Mouse (Mus musculus) stomach, embryonic 16.5 days (tissue): ENCODE measurements around the gene Plxna2. TPM values are rescaled to one million over a fixed set of nuclear protein-coding genes. Genes with fewer than 3 reads are reported as not detected.

Experiments
- ATAC-seq: fragments of 200-750 bp; cut with Nextera tagmentation; 2 replicates; pipeline ENCODE4 v1.8.0; 2017; ENCODE audit warnings: moderate number of reproducible peaks, moderate TSS enrichment; ENCODE audit not compliant: insufficient read depth, low FRiP score
- H3K27ac ChIP-seq: fragments of 300-500 bp; sonication (generic); 2 replicates; pipeline ENCODE4 v1.5.1; 2014; ENCODE audit warnings: low read length
- H3K27me3 ChIP-seq: fragments of 300-500 bp; sonication (generic); 2 replicates; pipeline ENCODE4 v1.6.1; 2014; ENCODE audit warnings: low read length, control low read depth, mixed read lengths; ENCODE audit not compliant: control insufficient read depth, insufficient read depth
- H3K36me3 ChIP-seq: fragments of 300-500 bp; sonication (generic); 2 replicates; pipeline ENCODE4 v1.6.1; 2014; ENCODE audit warnings: low read length; ENCODE audit not compliant: control insufficient read depth, insufficient read depth
- H3K4me1 ChIP-seq: fragments of 300-500 bp; sonication (generic); 2 replicates; pipeline ENCODE4 v1.6.1; 2014; ENCODE audit warnings: low read length, control low read depth, mixed read lengths; ENCODE audit not compliant: control insufficient read depth, insufficient read depth
- H3K4me2 ChIP-seq: fragments of 300-500 bp; sonication (generic); 2 replicates; pipeline ENCODE4 v1.6.1; 2014; ENCODE audit warnings: low read depth, low read length, mixed read lengths
- H3K4me3 ChIP-seq: fragments of 300-500 bp; sonication (generic); replicated peaks from 2 replicates; pipeline ENCODE4 v1.5.1; 2014; ENCODE audit warnings: mild to moderate bottlenecking, low read length
- H3K9ac ChIP-seq: fragments of 300-500 bp; sonication (generic); 2 replicates; pipeline ENCODE4 v1.6.1; 2014; ENCODE audit warnings: low read length
- H3K9me3 ChIP-seq: fragments of 300-500 bp; sonication (generic); replicated peaks from 2 replicates; pipeline ENCODE4 v1.6.1; 2016; ENCODE audit warnings: low read length, control low read depth; ENCODE audit not compliant: control insufficient read depth
- WGBS: fragments of 180-500 bp; shearing (Covaris S2); extraction: QIAGEN DNeasy Blood & Tissue Kit; methylation state at CpG from one replicate; pipeline ENCODE4 v1.1.7; 2014; 5-methylcytosine and 5-hydroxymethylcytosine counted together
- polyA plus RNA-seq: library from polyadenylated mRNA; unstranded; fragments of >200 nt; fragmentation: Nextera tagmentation; extraction: Ambion mirVana; gene quantifications from 2 replicates; pipeline ENCODE4 v1.2.1, GENCODE M21; 2015

Plxna2 gene
- polyA plus RNA-seq, 1 experiment from 2014 or later: 8.2 TPM

GRCm38 (mm10) chr1:194643930-194644329 lies 25.9 kb downstream of the Plxna2 start:
- H3K4me3 ChIP-seq: no peak overlapping the region
- no peak for ATAC-seq
- no peaks in the 10 kb centered on the region for H3K9me3 ChIP-seq
- no peak overlapping the region for H3K9ac ChIP-seq
- no peak overlapping the region for H3K4me2 ChIP-seq
- no peak overlapping the region for H3K27ac ChIP-seq
- peaks cover 12% of the 10 kb centered on the region for H3K4me1 ChIP-seq
- H3K36me3 ChIP-seq: peaks cover 11% of the 10 kb centered on the region
- 84% methylated on average over 6 of the region's 6 CpGs for WGBS
- H3K27me3 ChIP-seq: no peaks in the 10 kb centered on the region

- H3K36me3 ChIP-seq: peaks cover 11% of the 10 kb centered on the region
- no peaks in the 10 kb centered on the region for H3K9me3 ChIP-seq
- H3K4me2 ChIP-seq: no peak overlapping the region
- no peak overlapping the region for H3K4me3 ChIP-seq
- no peak overlapping the region for H3K27ac ChIP-seq
- WGBS: 67% methylated on average over 1 of the region's 1 CpGs
- H3K9ac ChIP-seq: no peak overlapping the region
- ATAC-seq: no peak
- H3K4me1 ChIP-seq: peaks cover 12% of the 10 kb centered on the region
- H3K27me3 ChIP-seq: no peaks in the 10 kb centered on the region
Measured at GRCm38 (mm10) chr1:194645898-194646297, 27.9 kb downstream of the Plxna2 start.

- Histone ChIP-seq H3K27ac (no peak overlapping the region), H3K4me2 (no peak overlapping the region), H3K9me3 (no peaks in the 10 kb centered on the region), H3K4me3 (no peak overlapping the region), H3K9ac (no peak overlapping the region), H3K4me1 (no peaks in the 10 kb centered on the region), H3K27me3 (no peaks in the 10 kb centered on the region), H3K36me3 (peaks cover 1% of the 10 kb centered on the region)
- ATAC-seq: peak; percentile 53; the same call in 1 of the 2 replicates
- WGBS: 43% methylated on average over 1 of the region's 1 CpGs
Measured at GRCm38 (mm10) chr1:194650076-194650475, 32.1 kb downstream of the Plxna2 start.

GRCm38 (mm10) chr1:194650566-194650965 lies 32.5 kb downstream of the Plxna2 start:
- Histone ChIP-seq H3K9ac (no peak overlapping the region), H3K27ac (peak overlapping the region; percentile 4; the same call in 1 of the 2 replicates), H3K27me3 (no peaks in the 10 kb centered on the region), H3K4me3 (no peak overlapping the region), H3K4me2 (no peak overlapping the region), H3K36me3 (no peaks in the 10 kb centered on the region), H3K4me1 (no peaks in the 10 kb centered on the region), H3K9me3 (no peaks in the 10 kb centered on the region)
- 83% methylated on average over 2 of the region's 2 CpGs for WGBS
- no peak for ATAC-seq

GRCm38 (mm10) chr1:194651987-194652386 lies 34.0 kb downstream of the Plxna2 start:
- peaks cover 2% of the 10 kb centered on the region; the same call in 1 of the 2 replicates for H3K36me3 ChIP-seq
- H3K9me3 ChIP-seq: peaks cover 3% of the 10 kb centered on the region; the same call in 1 of the 2 replicates
- peak; percentile 40; the same call in 1 of the 2 replicates for ATAC-seq
- no peak overlapping the region for H3K9ac ChIP-seq
- 74% methylated on average over 3 of the region's 3 CpGs for WGBS
- no peaks in the 10 kb centered on the region for H3K4me1 ChIP-seq
- H3K4me3 ChIP-seq: no peak overlapping the region
- H3K27ac ChIP-seq: no peak overlapping the region
- no peaks in the 10 kb centered on the region for H3K27me3 ChIP-seq
- no peak overlapping the region for H3K4me2 ChIP-seq

GRCm38 (mm10) chr1:194658459-194659160 lies 40.6 kb downstream of the Plxna2 start:
- Histone ChIP-seq H3K4me2 (no peak overlapping the region), H3K27ac (peak overlapping the region; percentile 8), H3K9ac (no peak overlapping the region), H3K27me3 (no peaks in the 10 kb centered on the region), H3K36me3 (peaks cover 3% of the 10 kb centered on the region; the same call in 1 of the 2 replicates), H3K9me3 (peaks cover 3% of the 10 kb centered on the region; the same call in 1 of the 2 replicates), H3K4me3 (no peak overlapping the region), H3K4me1 (peaks cover 4% of the 10 kb centered on the region; the same call in 1 of the 2 replicates)
- 65% methylated on average over 1 of the region's 1 CpGs for WGBS
- ATAC-seq: no peak

- WGBS: 56% methylated on average over 3 of the region's 3 CpGs
- H3K9me3 ChIP-seq: peaks cover 3% of the 10 kb centered on the region; the same call in 1 of the 2 replicates
- no peak overlapping the region for H3K4me2 ChIP-seq
- H3K4me1 ChIP-seq: peaks cover 4% of the 10 kb centered on the region; the same call in 1 of the 2 replicates
- peaks cover 3% of the 10 kb centered on the region; the same call in 1 of the 2 replicates for H3K36me3 ChIP-seq
- no peak overlapping the region for H3K9ac ChIP-seq
- no peak overlapping the region for H3K4me3 ChIP-seq
- ATAC-seq: peak; percentile 97
- H3K27me3 ChIP-seq: no peaks in the 10 kb centered on the region
- peak overlapping the region; percentile 68 for H3K27ac ChIP-seq
Measured at GRCm38 (mm10) chr1:194660426-194661119, 42.6 kb downstream of the Plxna2 start.

GRCm38 (mm10) chr1:194663021-194663420 lies 45.0 kb downstream of the Plxna2 start:
- ATAC-seq: no peak
- no peaks in the 10 kb centered on the region for H3K27me3 ChIP-seq

GRCm38 (mm10) chr1:194665715-194666114 lies 47.7 kb downstream of the Plxna2 start:
- H3K27ac ChIP-seq: no peak overlapping the region
- H3K9ac ChIP-seq: no peak overlapping the region
- H3K4me1 ChIP-seq: peaks cover 4% of the 10 kb centered on the region; the same call in 1 of the 2 replicates
- WGBS: 72% methylated on average over 3 of the region's 3 CpGs
- ATAC-seq: no peak
- H3K4me3 ChIP-seq: no peak overlapping the region
- H3K4me2 ChIP-seq: no peak overlapping the region
- no peaks in the 10 kb centered on the region for H3K9me3 ChIP-seq
- no peaks in the 10 kb centered on the region for H3K27me3 ChIP-seq
- no peaks in the 10 kb centered on the region for H3K36me3 ChIP-seq

More at GRCm38 (mm10) chr1:194663021-194663420, 45.0 kb downstream of the Plxna2 start:
- no peak overlapping the region for H3K4me3 ChIP-seq
- no peaks in the 10 kb centered on the region for H3K36me3 ChIP-seq
- no peak overlapping the region for H3K4me2 ChIP-seq
- no peak overlapping the region for H3K9ac ChIP-seq
- H3K27ac ChIP-seq: no peak overlapping the region
- H3K9me3 ChIP-seq: no peaks in the 10 kb centered on the region
- peaks cover 4% of the 10 kb centered on the region; the same call in 1 of the 2 replicates for H3K4me1 ChIP-seq
